Mouse (Mus musculus) kidney, adult 2 months (tissue): ENCODE data around the gene Myo18b. TPM values are rescaled to one million over a fixed set of nuclear protein-coding genes. Genes with fewer than 3 reads are reported as not detected.

Source experiments
- DNase-seq: peaks from one replicate; pipeline ENCODE4 v3.0.0; 2021
- H3K27ac ChIP-seq: fragments of 200-500 bp; 2 replicates; pipeline ENCODE4 v1.5.1; 2012; ENCODE audit warnings: low read depth, low read length, control low read depth, inconsistent platforms; ENCODE audit not compliant: insufficient read depth
- H3K27me3 ChIP-seq: fragments of 200-500 bp; replicated peaks from 2 replicates; pipeline ENCODE4 v1.6.1; 2012; ENCODE audit warnings: mild to moderate bottlenecking, moderate library complexity, low read length, inconsistent platforms; ENCODE audit not compliant: control insufficient read depth, insufficient read depth
- H3K36me3 ChIP-seq: fragments of 200-500 bp; 2 replicates; pipeline ENCODE4 v1.6.1; 2012; ENCODE audit warnings: mild to moderate bottlenecking, moderate library complexity, low read length, inconsistent platforms; ENCODE audit not compliant: control insufficient read depth, insufficient read depth
- H3K4me1 ChIP-seq: fragments of 200-500 bp; 2 replicates; pipeline ENCODE4 v1.6.1; 2011; ENCODE audit warnings: low read length; ENCODE audit not compliant: control insufficient read depth, insufficient read depth
- H3K4me3 ChIP-seq: fragments of 200-500 bp; 2 replicates; pipeline ENCODE4 v1.5.1; 2011; ENCODE audit warnings: mild to moderate bottlenecking, low read depth, low read length, control low read depth; ENCODE audit not compliant: insufficient read depth
- CTCF ChIP-seq: fragments of 200-500 bp; conservative IDR thresholded peaks from 2 replicates; pipeline ENCODE4 v1.5.1; 2011; ENCODE audit warnings: low read depth, mild to moderate bottlenecking, control low read depth, low read length, moderate library complexity, mixed read lengths; ENCODE audit not compliant: insufficient read depth, insufficient read length
- POLR2A ChIP-seq: fragments of 200-500 bp; IDR thresholded peaks from one replicate; pipeline ENCODE4 v1.6.1; 2011; ENCODE audit warnings: low read depth, low read length, control low read depth
- WGBS: fragments of 180-500 bp; shearing (Covaris S2); methylation state at CpG from one replicate; pipeline ENCODE4 v1.1.7; 2018; 5-methylcytosine and 5-hydroxymethylcytosine counted together
- polyA plus RNA-seq: library from polyadenylated mRNA; depleted of rRNA; stranded (reverse); fragments of >200 nt; gene quantifications from 2 replicates; pipeline ENCODE4 v1.2.3, GENCODE M21; 2012

Myo18b gene
- polyA plus RNA-seq, 1 experiment, result 1.2 TPM

GRCm38 (mm10) chr5:112851389-112851788, 44.8 kb downstream of the Myo18b start:
- H3K4me3 ChIP-seq, result no peak overlapping the region
- TF ChIP-seq POLR2A (no peak), CTCF (no peak)
- WGBS, result 31% methylated on average over 5 of the region's 5 CpGs
- H3K4me1 ChIP-seq, result no peaks in the 10 kb centered on the region
- H3K36me3 ChIP-seq, result no peaks in the 10 kb centered on the region
- H3K27me3 ChIP-seq, result no peaks in the 10 kb centered on the region
- DNase-seq, result no peak
- no peak overlapping the region for H3K27ac ChIP-seq

GRCm38 (mm10) chr5:112848586-112849280, 47.4 kb downstream of the Myo18b start:
- Histone ChIP-seq H3K4me1 (no peaks in the 10 kb centered on the region), H3K4me3 (no peak overlapping the region), H3K27ac (no peak overlapping the region), H3K27me3 (no peaks in the 10 kb centered on the region), H3K36me3 (no peaks in the 10 kb centered on the region)
- peak; percentile 55 for DNase-seq
- peak; percentile 60 for TF ChIP-seq CTCF
- TF ChIP-seq POLR2A, result no peak
- WGBS, result 9% methylated on average over 16 of the region's 16 CpGs

GRCm38 (mm10) chr5:112847985-112848542, 48.1 kb downstream of the Myo18b start:
- DNase-seq, result no peak
- H3K27ac ChIP-seq, result no peak overlapping the region
- no peak overlapping the region for H3K4me3 ChIP-seq
- TF ChIP-seq POLR2A, result no peak
- TF ChIP-seq CTCF, result no peak
- no peaks in the 10 kb centered on the region for H3K27me3 ChIP-seq
- WGBS, result 24% methylated on average over 25 of the region's 25 CpGs
- H3K36me3 ChIP-seq, result no peaks in the 10 kb centered on the region
- H3K4me1 ChIP-seq, result no peaks in the 10 kb centered on the region

GRCm38 (mm10) chr5:112846146-112846545, 50.0 kb downstream of the Myo18b start:
- Histone ChIP-seq H3K4me1 (no peaks in the 10 kb centered on the region), H3K4me3 (no peak overlapping the region), H3K27ac (no peak overlapping the region), H3K27me3 (no peaks in the 10 kb centered on the region), H3K36me3 (no peaks in the 10 kb centered on the region)
- no peak for TF ChIP-seq POLR2A
- TF ChIP-seq CTCF, result no peak
- 82% methylated on average over 11 of the region's 11 CpGs for WGBS
- DNase-seq, result no peak

- no peak for TF ChIP-seq CTCF
- no peak for TF ChIP-seq POLR2A
- no peaks in the 10 kb centered on the region for H3K36me3 ChIP-seq
- no peak overlapping the region for H3K27ac ChIP-seq
- no peak for DNase-seq
- WGBS, result 87% methylated on average over 3 of the region's 3 CpGs
- H3K4me1 ChIP-seq, result no peaks in the 10 kb centered on the region
- no peak overlapping the region for H3K4me3 ChIP-seq
- no peaks in the 10 kb centered on the region for H3K27me3 ChIP-seq
These were observed 51.7 kb downstream of the Myo18b start for GRCm38 (mm10) chr5:112844460-112844859.

- H3K36me3 ChIP-seq, result no peaks in the 10 kb centered on the region
- H3K4me3 ChIP-seq, result no peak overlapping the region
- H3K27ac ChIP-seq, result no peak overlapping the region
- peak; percentile 8 for DNase-seq
- no peaks in the 10 kb centered on the region for H3K27me3 ChIP-seq
- H3K4me1 ChIP-seq, result no peaks in the 10 kb centered on the region
- TF ChIP-seq POLR2A (no peak), CTCF (no peak)
- WGBS, result 37% methylated on average over 6 of the region's 6 CpGs
These were observed 52.4 kb downstream of the Myo18b start for GRCm38 (mm10) chr5:112843676-112844257.

GRCm38 (mm10) chr5:112842696-112843095, 53.5 kb downstream of the Myo18b start:
- no peaks in the 10 kb centered on the region for H3K4me1 ChIP-seq
- H3K4me3 ChIP-seq, result no peak overlapping the region
- WGBS, result 77% methylated on average over 5 of the region's 5 CpGs
- peak; percentile 60 for DNase-seq
- no peak overlapping the region for H3K27ac ChIP-seq
- H3K27me3 ChIP-seq, result no peaks in the 10 kb centered on the region
- TF ChIP-seq POLR2A (no peak), CTCF (no peak)
- no peaks in the 10 kb centered on the region for H3K36me3 ChIP-seq
